Mouse (Mus musculus) E14TG2a.4 (cell line): ENCODE results near the gene Sell.

Source experiments
- H3K27me3 ChIP-seq: 2 replicates; pipeline ENCODE4 v1.6.1; 2014; ENCODE audit warnings: low read length, control low read depth; ENCODE audit not compliant: insufficient read depth
- H3K36me3 ChIP-seq: 2 replicates; pipeline ENCODE4 v1.6.1; 2014; ENCODE audit warnings: low read length, control low read depth; ENCODE audit not compliant: insufficient read depth
- H3K4me1 ChIP-seq: replicated peaks from 2 replicates; pipeline ENCODE4 v1.6.1; 2014; ENCODE audit warnings: low read depth, low read length, control low read depth
- H3K4me3 ChIP-seq: replicated peaks from 2 replicates; pipeline ENCODE4 v1.5.1; 2014; ENCODE audit warnings: mild to moderate bottlenecking, low read length
- H3K9me3 ChIP-seq: 2 replicates; pipeline ENCODE4 v1.6.1; 2014; ENCODE audit warnings: low read length, control low read depth
- CTCF ChIP-seq: conservative IDR thresholded peaks from 2 replicates; pipeline ENCODE4 v1.5.1; 2014; ENCODE audit warnings: low read length
- NANOG ChIP-seq: IDR thresholded peaks from 2 replicates; pipeline ENCODE4 v1.6.1; 2014; ENCODE audit warnings: borderline replicate concordance, low read length, mixed read lengths
- POU5F1 ChIP-seq: IDR thresholded peaks from 2 replicates; pipeline ENCODE4 v1.6.1; 2014; ENCODE audit warnings: low read length, borderline replicate concordance

Sell gene

DNA sequence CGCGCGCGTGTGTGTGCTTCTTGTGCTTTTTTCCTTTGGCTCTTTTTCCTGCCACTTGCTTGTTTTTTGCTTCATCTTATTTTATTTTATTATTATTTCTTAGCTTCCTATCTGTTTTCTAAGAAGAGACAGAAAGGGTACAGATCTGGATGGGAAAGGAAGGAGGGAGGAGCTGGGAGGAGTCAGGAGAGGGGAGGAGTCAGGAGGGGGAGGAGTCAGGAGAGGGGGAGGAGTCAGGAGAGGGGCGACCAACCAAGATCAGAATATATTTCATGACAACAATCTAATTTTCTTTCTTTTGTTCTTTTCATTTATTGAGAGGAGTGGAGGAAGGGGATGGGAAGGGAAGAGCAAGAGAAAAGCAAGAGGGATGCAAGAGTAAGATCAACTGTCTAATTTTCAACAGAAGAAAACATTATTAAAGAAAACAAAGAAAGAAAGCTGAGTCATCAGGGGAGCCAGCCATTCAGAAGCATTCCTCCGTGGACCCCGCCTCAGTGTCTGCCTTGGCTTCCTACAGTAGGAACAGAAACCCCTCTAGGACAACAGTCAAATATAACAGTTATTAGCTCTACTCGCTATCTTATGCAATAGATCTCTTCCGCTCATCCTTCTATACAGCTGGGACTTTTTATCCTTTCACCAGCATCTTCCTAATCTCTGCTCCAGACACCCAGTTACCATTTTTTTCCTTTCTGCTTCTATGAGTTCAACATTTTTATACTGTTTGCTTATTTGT, 49.0 kb downstream of the Sell start:
- TF ChIP-seq POU5F1 (no peak), CTCF (no peak), NANOG (no peak)
- Histone ChIP-seq H3K36me3 (no peaks in the 10 kb centered on the region), H3K4me3 (no peak overlapping the region), H3K27me3 (no peaks in the 10 kb centered on the region), H3K4me1 (no peaks in the 10 kb centered on the region), H3K9me3 (no peaks in the 10 kb centered on the region)

DNA sequence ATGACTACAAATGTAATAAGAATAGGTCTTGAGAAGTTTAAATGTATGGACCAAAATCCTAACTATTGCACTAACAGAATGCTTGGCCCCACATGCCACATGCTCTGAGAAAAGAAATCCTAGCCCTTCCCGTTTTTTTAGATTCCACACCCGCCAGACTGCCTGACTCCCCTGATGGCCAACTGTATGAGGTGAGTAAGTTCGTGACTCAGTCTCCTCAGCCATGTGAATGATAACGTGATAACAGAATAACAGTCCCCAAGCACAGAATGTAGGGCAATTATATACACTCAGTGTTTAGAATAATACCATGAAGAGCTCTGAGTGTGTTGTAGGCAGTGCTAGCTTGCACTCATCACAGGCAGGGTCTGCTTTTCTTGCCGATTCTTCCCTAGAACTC, 52.5 kb downstream of the Sell start:
- Histone ChIP-seq H3K9me3 (no peaks in the 10 kb centered on the region), H3K4me3 (no peak overlapping the region), H3K36me3 (no peaks in the 10 kb centered on the region), H3K27me3 (no peaks in the 10 kb centered on the region), H3K4me1 (no peaks in the 10 kb centered on the region)
- TF ChIP-seq CTCF (no peak), POU5F1 (no peak), NANOG (no peak)

GRCm38 (mm10) chr1:164114947-164115493, 53.2 kb downstream of the Sell start, which contains the start of gene Selp:
Gene Selp (plus strand): TSS chr1:164115264.
- H3K4me3 ChIP-seq: no peak within 1 kb of the TSS
- no peak for TF ChIP-seq CTCF
- no peak for TF ChIP-seq NANOG
- no peak for TF ChIP-seq POU5F1
- H3K36me3 ChIP-seq: no peaks in the 10 kb centered on the region
- H3K4me1 ChIP-seq: no peaks in the 10 kb centered on the region
- no peaks in the 10 kb centered on the region for H3K9me3 ChIP-seq
- no peaks in the 10 kb centered on the region for H3K27me3 ChIP-seq

GRCm38 (mm10) chr1:164115647-164116046, 53.9 kb downstream of the Sell start:
- Histone ChIP-seq H3K36me3 (no peaks in the 10 kb centered on the region), H3K27me3 (no peaks in the 10 kb centered on the region), H3K4me3 (no peak overlapping the region), H3K4me1 (no peaks in the 10 kb centered on the region), H3K9me3 (no peaks in the 10 kb centered on the region)
- TF ChIP-seq CTCF (no peak), POU5F1 (no peak), NANOG (no peak)

DNA sequence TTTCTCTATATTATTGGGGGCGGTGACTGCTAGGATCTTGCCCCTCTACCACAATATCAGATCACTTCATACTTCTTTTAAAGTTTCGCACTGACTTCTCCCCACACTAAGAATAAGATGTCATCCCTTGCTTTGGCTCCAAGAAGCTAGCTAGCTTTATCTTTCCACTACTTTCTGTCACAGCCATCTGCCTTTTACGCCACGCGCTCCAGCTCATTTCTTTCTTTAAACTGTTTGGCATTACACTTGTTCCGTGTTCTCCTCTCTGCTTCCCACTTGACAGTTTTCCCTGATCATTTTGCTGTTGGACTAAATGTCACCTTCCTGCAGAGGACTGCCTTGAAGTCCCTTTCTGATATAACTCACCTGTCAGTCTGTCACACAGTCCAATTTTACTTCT, 56.1 kb downstream of the Sell start:
- Histone ChIP-seq H3K4me3 (no peak overlapping the region), H3K4me1 (no peaks in the 10 kb centered on the region), H3K9me3 (no peaks in the 10 kb centered on the region), H3K36me3 (no peaks in the 10 kb centered on the region), H3K27me3 (no peaks in the 10 kb centered on the region)
- no peak for TF ChIP-seq CTCF
- TF ChIP-seq NANOG: no peak
- no peak for TF ChIP-seq POU5F1

DNA sequence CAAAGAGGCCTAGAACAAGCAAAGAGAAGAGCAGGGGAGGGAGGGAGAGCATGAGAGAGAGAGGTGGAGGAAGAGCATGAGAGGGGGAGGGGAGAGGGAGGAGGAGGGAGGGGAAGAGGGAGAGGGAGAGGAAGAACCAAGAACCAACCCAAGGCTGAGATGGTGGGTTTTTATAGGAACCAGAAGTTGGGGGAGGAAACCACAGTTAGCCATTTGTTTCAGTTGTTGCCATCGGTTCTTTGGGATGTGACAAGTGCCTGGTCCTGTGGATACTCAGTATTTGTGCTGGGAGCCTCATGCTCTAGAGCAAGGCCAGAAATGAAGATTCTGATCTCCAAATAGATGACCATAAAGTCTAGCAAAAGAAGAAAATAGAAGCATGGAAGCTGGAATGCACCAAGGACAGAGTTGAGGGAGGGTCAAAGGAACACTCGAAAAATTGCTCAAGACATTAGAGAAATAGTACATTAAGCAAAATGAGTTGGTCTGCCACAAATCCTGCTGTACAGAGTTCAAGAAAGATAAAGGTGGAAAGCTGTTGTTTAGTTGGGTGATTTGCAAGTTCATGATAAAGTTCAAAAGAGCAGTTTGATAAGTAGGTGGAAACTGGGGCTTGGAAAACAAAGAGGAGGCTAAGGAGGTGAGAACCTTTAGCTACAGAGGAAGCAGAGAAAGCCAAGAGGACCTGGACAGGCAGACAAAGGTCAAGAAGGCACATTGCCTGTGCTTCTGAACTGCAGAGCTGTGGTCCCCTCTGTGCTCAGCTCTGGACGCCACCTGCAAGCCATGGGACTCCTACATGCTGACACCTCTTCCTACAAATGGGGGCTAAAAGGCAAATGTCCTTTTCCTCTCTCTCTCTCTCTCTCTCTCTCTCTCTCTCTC, 58.4 kb downstream of the Sell start:
- Histone ChIP-seq H3K36me3 (no peaks in the 10 kb centered on the region), H3K27me3 (no peaks in the 10 kb centered on the region)
- TF ChIP-seq CTCF (no peak), POU5F1 (no peak), NANOG (no peak)

GRCm38 (mm10) chr1:164120777-164121158, 59.0 kb downstream of the Sell start:
- no peaks in the 10 kb centered on the region for H3K27me3 ChIP-seq
- no peaks in the 10 kb centered on the region for H3K9me3 ChIP-seq
- no peak overlapping the region for H3K4me3 ChIP-seq
- no peaks in the 10 kb centered on the region for H3K4me1 ChIP-seq
- no peaks in the 10 kb centered on the region for H3K36me3 ChIP-seq
- no peak for TF ChIP-seq POU5F1
- no peak for TF ChIP-seq NANOG
- TF ChIP-seq CTCF: no peak

More for the DNA sequence above, 58.4 kb downstream of the Sell start:
- H3K4me1 ChIP-seq: no peaks in the 10 kb centered on the region
- H3K4me3 ChIP-seq: no peak overlapping the region
- H3K9me3 ChIP-seq: no peaks in the 10 kb centered on the region

DNA sequence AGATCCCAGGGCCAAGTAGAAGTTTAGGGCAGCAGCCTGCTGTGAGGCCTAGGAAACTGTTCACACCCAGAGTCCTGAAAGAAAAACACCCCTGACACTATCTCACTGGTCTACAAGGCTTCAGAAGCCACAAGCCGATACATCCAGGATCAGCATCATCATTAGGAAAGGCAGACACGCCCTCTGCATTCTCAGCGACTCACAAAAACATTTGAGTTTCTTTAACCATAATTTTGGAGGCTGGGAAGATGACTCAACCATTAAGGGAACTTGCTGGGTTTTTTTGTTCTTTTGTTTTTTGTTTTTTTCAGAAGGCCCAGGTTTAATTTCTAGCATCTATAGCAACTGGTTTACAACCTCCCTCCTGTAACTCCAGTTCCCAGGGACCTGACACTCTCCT, 62.1 kb downstream of the Sell start:
- TF ChIP-seq CTCF (no peak), POU5F1 (no peak), NANOG (no peak)
- no peaks in the 10 kb centered on the region for H3K4me1 ChIP-seq
- H3K4me3 ChIP-seq: no peak overlapping the region
- 0 out of 2 replicates have a peak, but pooled peaks cover 5% of the 10 kb centered on the region for H3K9me3 ChIP-seq
- no peaks in the 10 kb centered on the region for H3K27me3 ChIP-seq
- H3K36me3 ChIP-seq: no peaks in the 10 kb centered on the region
